Mouse (Mus musculus) adipose tissue, adult 10 weeks (tissue): ENCODE results near the gene Fam19a3. TPM values are rescaled to one million over a fixed set of nuclear protein-coding genes. Genes with fewer than 3 reads are reported as not detected.

ENCODE experiments used
- polyA plus RNA-seq: library from polyadenylated mRNA; stranded (reverse); fragments of 350-450 nt; fragmentation: Illumina TruSeq; extraction: RNeasy Lipid Tissue Mini Kit (QIAGEN cat#74804); gene quantifications from one replicate; pipeline ENCODE4 v1.2.3, GENCODE M21; 2014; ENCODE audit warnings: low read depth, low replicate concordance

The Fam19a3 gene
- polyA plus RNA-seq: 0.27 TPM

GRCm38 (mm10) chr3:104781471-104781903 is at the start of gene Fam19a3:
TSS of gene Fam19a3 (minus strand) at chr3:104781840.

GRCm38 (mm10) chr3:104817991-104818748 is 36.5 kb upstream of the Fam19a3 start, which contains the start of gene Mov10:
TSS of gene Mov10 (minus strand) at chr3:104818563.

GRCm38 (mm10) chr3:104788075-104788474 is 6.4 kb upstream of the Fam19a3 start, which contains the start of gene Rhoc:
TSS of gene Rhoc (plus strand) at chr3:104788375.

GRCm38 (mm10) chr3:104780561-104781420 is 849 bp downstream of the Fam19a3 start, which contains the start of gene Ppm1j:
TSS of gene Ppm1j (plus strand) at chr3:104781056.

Other genes with a start within 250 kb of the Fam19a3 start
- gene Slc16a1, start 143.2 kb downstream of the Fam19a3 start, polyA plus RNA-seq: 23.4 TPM
- 6.2 TPM for gene Ppm1j, start 784 bp downstream of the Fam19a3 start, polyA plus RNA-seq
- 98.6 TPM for gene Rhoc, start 6.5 kb upstream of the Fam19a3 start, polyA plus RNA-seq
- 9.7 TPM for gene Mov10, start 36.7 kb upstream of the Fam19a3 start, polyA plus RNA-seq
- gene St7l, start 82.2 kb upstream of the Fam19a3 start, polyA plus RNA-seq: 15.3 TPM
- gene Capza1, start 82.7 kb upstream of the Fam19a3 start, polyA plus RNA-seq: 63.8 TPM
- 8.5 TPM for gene Wnt2b, start 180.1 kb upstream of the Fam19a3 start, polyA plus RNA-seq